ENCODE assay signal across 8 mouse cellular contexts in the genomic region with DNA sequence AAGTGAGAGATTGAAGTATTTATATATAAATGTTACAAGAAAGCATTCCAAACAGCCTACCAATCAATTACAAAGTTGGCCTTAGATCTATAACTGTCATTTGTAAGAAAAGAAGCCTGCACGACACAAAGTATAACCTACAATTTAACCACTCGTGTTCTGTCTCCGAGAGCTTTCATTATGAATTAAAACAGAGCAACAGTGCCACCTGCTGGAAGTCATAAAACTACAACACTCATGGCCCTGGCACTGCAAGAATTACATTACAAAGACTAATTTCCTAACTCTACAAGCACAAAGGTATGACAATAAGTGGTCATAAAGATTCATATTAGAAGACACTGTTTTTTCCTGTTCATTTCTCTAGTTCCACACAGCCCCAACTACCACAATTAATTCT. TPM values are rescaled to one million over a fixed set of nuclear protein-coding genes. Genes with fewer than 3 reads are reported as not detected.
DNase-seq lines count a peak whose midpoint lies in the region; ATAC-seq and TF ChIP-seq lines count a peak whose summit lies in the region.

No protein-coding gene starts in this region.

- ATAC-seq in neural tube, embryonic 15.5 days (ENCODE audit: low FRiP score) = peak; percentile 79; the same call in 1 of the 2 replicates

- H3K27me3 ChIP-seq in spleen, adult 2 months (ENCODE audit: control insufficient read depth, insufficient read depth, low read length) = no peaks in the 10 kb centered on the region
- no peaks in the 10 kb centered on the region for H3K27me3 ChIP-seq in neural tube, embryonic 15.5 days (replicated peaks)

- peaks cover 31% of the 10 kb centered on the region for H3K36me3 ChIP-seq in spleen, adult 2 months (ENCODE audit: control insufficient read depth, insufficient read depth, low read length)
- H3K36me3 ChIP-seq in neural tube, embryonic 15.5 days = peaks cover 33% of the 10 kb centered on the region

- H3K4me1 ChIP-seq in spleen, adult 2 months (ENCODE audit: control insufficient read depth, insufficient read depth, insufficient read length) = no peaks in the 10 kb centered on the region
- peaks cover 13% of the 10 kb centered on the region for H3K4me1 ChIP-seq in neural tube, embryonic 15.5 days

- 16% methylated on average over 3 of the region's 3 CpGs for WGBS in spleen, adult 2 months
- 8% methylated on average over 3 of the region's 3 CpGs for WGBS in neural tube, embryonic 15.5 days

- no peak for TF ChIP-seq POLR2A in spleen, adult 2 months (IDR thresholded peaks at IDR 0.05; ENCODE audit: low read depth, low read length)

- intact Hi-C loops in left cerebral cortex, postnatal 14 days (cut with DNase I) = loop anchor here (5.0 kb wide), 1 partner anchor 1141 kb away; no protein-coding TSS in a partner anchor

- no peaks in the 10 kb centered on the region for H3K9me3 ChIP-seq in neural tube, embryonic 15.5 days (replicated peaks)

- no peak overlapping the region for H3K4me3 ChIP-seq in spleen, adult 2 months (ENCODE audit: extremely low read depth, insufficient read depth, insufficient read length)
- H3K4me3 ChIP-seq in neural tube, embryonic 15.5 days (replicated peaks) = no peak overlapping the region

- no peak for TF ChIP-seq CTCF in spleen, adult 2 months (IDR thresholded peaks at IDR 0.05; ENCODE audit: extremely low read depth, insufficient read depth, insufficient read length, insufficient replicate concordance)

- H3K4me2 ChIP-seq in neural tube, embryonic 15.5 days = no peak overlapping the region

- H3K9ac ChIP-seq in neural tube, embryonic 15.5 days (replicated peaks) = no peak overlapping the region

- H3K27ac ChIP-seq in spleen, adult 2 months (ENCODE audit: insufficient read depth, low read length) = no peak overlapping the region
- H3K27ac ChIP-seq in neural tube, embryonic 15.5 days (replicated peaks) = no peak overlapping the region

- peak; percentile 17 to 75 for DNase-seq in adrenal gland, adult (ENCODE audit: inconsistent age in 2 of 2, low spot score in 1 of 2)
- DNase-seq in adrenal gland, postnatal 25 days = no peak
- DNase-seq in spleen, adult 2 months (ENCODE audit: low read depth in 1 of 2, low spot score in 2 of 2) = peak; percentile 15 to 22
- DNase-seq in spleen, adult 12 weeks (ENCODE audit: low spot score) = no peak
- peak; percentile 59 for DNase-seq in embryo, embryonic 11.5 days (ENCODE audit: low read depth, low spot score)
- peak; percentile 84 for DNase-seq in induced T-regulatory cell, adult 2 months (ENCODE audit: low read depth)
- peak; percentile 59 to 77 for DNase-seq in left cerebral cortex, postnatal 14 days (ENCODE audit: low spot score in 2 of 2)

RNA-seq across cellular contexts. Expression of gene Cdc5l, which starts 30.3 kb away (rescaled TPM):
- 42.3 and 44.1 TPM in 2 replicates for total RNA-seq in adrenal gland, postnatal 25 days (2021)
- 6.0 and 6.1 TPM in 2 replicates for polyA plus RNA-seq in spleen, adult 2 months (2012; rRNA removed)
- total RNA-seq in left cerebral cortex, postnatal 14 days (2021) = 10 to 100 TPM; 49.5 to 49.7 TPM
- polyA plus RNA-seq in neural tube, embryonic 15.5 days (2015; fragmentation: Nextera tagmentation; extraction: Ambion mirVana) = 57.1 and 62.0 TPM in 2 replicates

Comparison
In these comparisons a context has a peak if more than half of its experiments do, and no peak if none do; other contexts are left out.
1. DNase-seq: peak in adrenal gland, adult (2 of 2), spleen, adult 2 months (2 of 2), embryo, embryonic 11.5 days (single experiment), induced T-regulatory cell, adult 2 months (single experiment) and left cerebral cortex, postnatal 14 days (2 of 2); none in adrenal gland, postnatal 25 days (single experiment) and spleen, adult 12 weeks (single experiment).